Mouse (Mus musculus): ENCODE measurements around the gene Fam219b. TPM values are rescaled to one million over a fixed set of nuclear protein-coding genes. Genes with fewer than 3 reads are reported as not detected.

Gene Fam219b
- 12.5 TPM for total RNA-seq (2023)

DNA sequence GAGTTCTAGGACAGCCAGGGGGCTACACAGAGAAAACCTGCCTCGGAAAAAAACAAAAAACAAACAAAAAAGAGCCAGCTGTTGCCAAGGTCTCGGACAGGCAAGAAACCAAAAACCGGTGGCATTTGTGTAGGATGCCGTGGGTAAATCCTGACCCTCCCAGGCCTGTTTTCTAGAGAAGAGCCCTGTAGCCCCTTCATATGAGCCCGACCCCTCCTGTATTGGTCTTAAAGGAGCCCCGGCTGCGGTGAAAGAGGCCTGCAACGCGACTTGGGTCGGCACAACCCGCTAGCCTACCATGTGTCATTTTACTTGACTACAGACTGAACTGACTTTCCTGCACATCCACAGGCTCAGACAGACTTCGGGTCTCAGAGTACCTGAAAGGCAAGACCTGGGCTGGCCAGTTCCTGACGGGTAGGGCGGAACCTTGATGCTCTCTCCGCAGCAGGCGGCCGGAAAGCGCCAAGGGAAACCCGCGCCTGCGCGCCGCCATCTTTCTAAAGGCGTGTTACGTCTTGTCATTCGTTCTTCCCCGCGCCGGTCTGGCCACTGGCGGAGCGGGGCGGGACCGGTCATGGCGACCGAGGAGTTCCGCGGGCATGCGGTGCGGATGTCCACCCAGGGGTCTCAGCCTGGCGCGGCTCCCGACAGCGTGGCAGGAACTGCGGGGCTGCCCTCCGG, at the start of gene Fam219b:
TSS of gene Fam219b (plus strand) at position 485 of the 684 bp plus-strand sequence.

DNA sequence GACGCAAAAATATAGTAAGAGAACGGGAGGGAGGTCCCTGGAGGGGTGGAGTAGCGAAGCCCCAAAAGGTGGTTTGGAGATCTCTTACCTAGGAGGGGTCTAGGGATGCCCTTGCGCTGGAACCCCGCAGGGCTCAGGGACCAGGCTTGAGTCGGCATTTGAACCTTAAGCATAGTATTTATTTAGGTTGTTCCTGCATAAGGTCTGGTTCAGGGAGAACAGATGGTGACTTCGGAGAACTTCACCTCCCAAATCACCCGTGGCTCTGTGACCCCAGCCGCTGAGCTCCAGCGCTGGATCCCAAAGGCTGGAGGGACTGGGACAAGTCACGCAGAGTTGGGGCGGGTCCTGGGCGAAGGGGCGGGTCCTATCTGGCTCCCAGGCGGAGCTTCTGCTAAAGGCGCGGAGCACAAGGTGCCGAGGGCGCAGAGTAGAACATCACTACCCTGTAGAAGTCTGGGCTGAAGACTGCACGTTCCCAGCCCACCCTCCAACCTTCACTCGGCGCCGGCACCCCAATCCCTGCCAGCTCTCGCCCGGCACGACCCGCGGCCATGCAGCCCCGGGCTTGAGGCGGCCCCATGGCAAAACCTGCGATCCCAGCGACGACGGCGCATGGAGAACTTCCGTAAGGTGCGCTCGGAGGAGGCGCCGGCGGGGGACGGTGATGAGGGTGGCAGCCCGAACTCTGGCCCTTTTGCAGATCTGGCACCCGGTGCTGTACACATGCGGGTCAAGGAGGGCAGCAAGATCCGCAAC, 33.5 kb upstream of the Fam219b start, which contains the start of gene Rpp25:
TSS of gene Rpp25 (plus strand) at position 405 of the 759 bp plus-strand sequence.

DNA sequence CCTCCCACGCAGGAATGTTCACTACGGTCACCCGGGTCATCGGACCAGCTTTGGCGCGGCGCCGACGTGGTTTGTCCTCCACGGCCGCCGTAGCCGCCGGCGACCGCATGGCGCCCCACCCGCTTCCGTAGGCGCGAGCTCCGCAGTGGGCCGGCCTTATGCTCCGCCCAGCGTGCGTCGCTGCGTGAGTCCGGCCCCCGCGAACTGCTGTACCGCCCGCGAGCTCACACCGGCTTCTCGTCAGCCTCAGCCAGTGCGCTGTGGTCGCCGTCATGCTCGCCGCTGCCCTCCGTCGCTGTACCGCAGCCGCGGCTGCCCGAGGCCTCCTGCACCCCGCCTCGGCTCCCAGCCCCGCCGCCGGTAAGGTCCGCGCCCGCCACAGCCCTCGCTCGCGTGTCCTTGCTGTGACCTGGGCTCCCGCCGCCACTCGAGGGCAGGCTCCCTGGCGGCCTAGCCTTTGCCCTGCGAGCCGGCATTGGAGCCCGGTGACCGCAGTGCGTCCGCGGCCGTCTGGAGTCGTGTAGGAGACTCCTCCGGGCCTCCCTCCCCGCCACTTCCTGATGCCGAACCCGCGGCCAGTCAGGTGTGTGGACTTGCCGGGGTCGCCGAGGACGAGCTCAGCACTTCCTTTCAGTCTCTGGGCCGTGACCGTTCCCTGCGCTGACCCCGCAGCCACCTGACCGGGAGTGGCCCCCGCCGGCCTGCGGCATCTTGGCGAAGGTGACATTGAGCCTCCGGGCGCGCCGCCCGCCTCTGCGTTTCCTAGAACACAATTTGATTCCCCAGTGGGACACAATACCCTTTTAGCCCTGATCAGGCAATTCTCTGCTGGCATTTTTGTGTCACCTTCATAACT, 16.0 kb upstream of the Fam219b start, which contains the start of gene Cox5a:
TSS of gene Cox5a (plus strand) at position 219 of the 856 bp plus-strand sequence.

DNA sequence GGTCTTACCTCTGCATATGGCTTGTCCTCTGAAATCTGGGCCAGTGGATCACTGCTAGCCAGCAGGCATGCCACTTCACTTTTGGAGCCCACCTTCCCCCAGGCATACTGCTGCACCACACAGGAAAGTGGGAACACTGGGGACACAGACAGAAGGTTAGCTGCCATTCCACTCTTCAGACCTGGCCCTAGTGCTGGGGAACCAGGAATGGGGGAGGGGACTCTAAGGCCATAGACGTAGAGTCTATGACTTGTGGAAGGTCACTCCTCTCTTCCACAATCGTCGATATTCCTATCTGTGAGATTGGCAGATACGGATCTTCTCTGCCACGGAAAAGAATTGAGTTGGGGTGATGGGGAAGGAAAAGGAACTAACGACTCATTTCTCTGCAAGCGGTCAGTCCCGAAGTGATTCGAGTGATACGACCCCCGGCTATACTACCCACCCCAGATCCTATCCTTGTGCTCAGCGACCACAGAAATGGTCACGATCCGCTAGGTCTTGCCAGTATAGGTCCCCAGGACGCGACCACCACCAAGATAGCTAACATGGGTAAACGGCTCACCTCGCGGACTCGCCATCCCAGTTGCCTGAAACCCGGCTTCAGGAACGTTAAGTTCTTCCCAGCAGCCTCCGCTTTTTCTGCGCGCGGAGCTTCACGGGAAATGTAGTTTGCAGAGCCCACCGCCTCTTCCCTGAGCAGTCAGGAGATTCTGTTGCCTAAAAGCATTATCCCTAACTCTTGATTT, 15.0 kb downstream of the Fam219b start, which contains the start of gene Mpi:
TSS of gene Mpi (minus strand) at position 625 of the 749 bp plus-strand sequence.

DNA sequence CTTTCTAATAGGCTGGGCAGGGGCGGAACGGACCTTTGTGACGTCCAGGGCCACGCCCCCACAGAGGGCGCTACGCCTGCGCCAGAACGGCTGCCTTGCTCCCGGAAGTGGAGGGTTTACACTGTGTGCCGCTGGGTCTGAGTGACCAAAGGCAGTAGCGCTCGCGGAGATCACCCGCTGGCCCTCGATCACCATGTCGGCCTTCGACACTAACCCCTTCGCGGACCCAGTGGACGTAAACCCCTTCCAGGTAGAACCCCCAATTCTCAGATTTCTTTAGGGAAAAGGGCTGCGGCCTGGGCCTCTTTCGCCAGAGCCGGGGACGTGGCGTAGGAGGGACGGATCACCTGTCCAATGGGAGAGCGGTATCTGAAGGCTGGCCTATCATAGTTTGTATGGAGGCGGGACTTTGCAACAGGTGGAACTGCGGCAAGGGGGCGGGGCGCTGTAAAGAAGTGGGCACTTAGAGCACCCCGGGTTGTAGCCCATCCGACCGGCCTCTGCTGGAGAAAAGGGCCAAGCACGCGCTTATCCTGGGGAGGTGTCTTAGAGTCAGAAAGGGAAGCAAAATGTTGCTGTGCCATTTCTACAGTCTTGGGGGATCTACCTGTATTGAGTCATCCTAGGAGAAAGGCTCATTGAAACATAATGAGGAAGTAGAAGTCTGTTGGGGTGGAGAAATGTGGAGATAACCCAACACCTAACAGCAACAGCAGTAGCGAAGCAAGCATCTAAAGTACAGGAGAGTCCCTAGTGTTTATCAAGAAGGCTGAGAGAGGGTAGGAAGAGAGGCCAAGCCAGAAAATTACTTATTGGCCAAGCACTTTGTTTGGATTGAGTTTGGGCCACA, 23.8 kb downstream of the Fam219b start, which contains the start of gene Scamp2:
TSS of gene Scamp2 (plus strand) at position 83 of the 850 bp plus-strand sequence.

DNA sequence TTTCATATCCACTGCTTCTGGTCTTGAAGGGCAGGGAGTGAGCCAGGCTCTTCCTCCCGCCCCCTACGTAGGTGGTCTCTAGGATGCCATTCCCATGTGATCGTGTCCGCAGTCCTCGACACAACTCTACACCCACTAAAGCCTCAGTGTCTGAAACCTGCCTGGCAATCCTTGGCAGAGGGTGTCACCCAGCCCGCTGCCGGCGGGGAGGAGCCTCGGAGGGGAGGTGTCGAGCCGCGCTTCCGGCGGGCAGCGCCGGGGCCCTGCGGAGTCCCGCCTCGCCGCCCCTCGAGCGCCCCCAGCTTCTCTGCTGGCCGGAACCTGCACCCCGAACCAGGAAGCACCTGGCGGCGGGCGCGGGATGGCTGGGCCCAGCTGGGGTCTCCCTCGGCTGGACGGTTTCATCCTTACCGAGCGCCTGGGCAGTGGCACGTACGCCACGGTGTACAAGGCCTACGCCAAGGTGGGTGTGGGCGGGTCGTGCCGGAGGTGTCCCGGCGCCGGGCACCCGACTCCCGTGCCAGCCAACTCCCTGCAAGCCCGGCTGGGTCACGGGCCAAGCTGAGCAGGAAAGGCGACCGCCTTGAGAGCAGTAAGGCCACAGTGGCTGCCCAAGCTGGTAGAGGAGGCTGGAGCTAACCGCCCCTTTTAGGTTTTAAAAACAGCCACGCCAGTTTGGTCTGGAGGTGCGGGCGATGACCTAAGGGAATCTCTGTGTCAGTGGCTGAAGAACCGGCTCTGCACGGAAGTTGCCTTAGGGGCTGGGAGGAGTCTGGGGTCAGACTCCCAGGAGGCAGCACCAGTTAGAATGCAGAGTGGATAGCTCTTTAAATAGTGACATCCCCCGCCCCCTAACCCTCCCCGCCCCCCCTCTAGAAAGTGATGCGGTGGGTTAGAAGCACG, 52.1 kb downstream of the Fam219b start, which contains the start of gene Ulk3:
TSS of gene Ulk3 (plus strand) at position 229 of the 903 bp plus-strand sequence.

Other genes with a start within 250 kb of the Fam219b start
- gene Ppcdc, start 97.4 kb upstream of the Fam219b start, total RNA-seq (2023) = 51.9 TPM
- gene Scamp5, start 69.5 kb upstream of the Fam219b start, total RNA-seq (2023) = 0.18 TPM
- not detected for gene Rpp25, start 33.5 kb upstream of the Fam219b start, total RNA-seq (2023)
- 88.2 TPM for gene Cox5a, start 16.3 kb upstream of the Fam219b start, total RNA-seq (2023)
- gene Mpi, start 15.2 kb downstream of the Fam219b start, total RNA-seq (2023) = 8.2 TPM
- gene Scamp2, start 23.4 kb downstream of the Fam219b start, total RNA-seq (2023) = 95.5 TPM
- 59.3 TPM for gene Ulk3, start 51.9 kb downstream of the Fam219b start, total RNA-seq (2023)
- gene Cplx3, start 68.8 kb downstream of the Fam219b start, total RNA-seq (2023) = not detected
- 0.88 TPM for gene Lman1l, start 83.2 kb downstream of the Fam219b start, total RNA-seq (2023)
- gene Csk, start 116.1 kb downstream of the Fam219b start, total RNA-seq (2023) = 280 TPM
- gene Cyp1a2, start 146.2 kb downstream of the Fam219b start, total RNA-seq (2023) = not detected
- not detected for gene Cyp1a1, start 150.4 kb downstream of the Fam219b start, total RNA-seq (2023)
- 17.1 TPM for gene Edc3, start 171.0 kb downstream of the Fam219b start, total RNA-seq (2023)
- gene Clk3, start 228.3 kb downstream of the Fam219b start, total RNA-seq (2023) = 215 TPM